Mouse (Mus musculus) hindbrain, embryonic 15.5 days (tissue): ENCODE results near the gene Sco2. TPM values are rescaled to one million over a fixed set of nuclear protein-coding genes. Genes with fewer than 3 reads are reported as not detected.

Experiments
- ATAC-seq: fragments of 200-750 bp; cut with Nextera tagmentation; 2 replicates; pipeline ENCODE4 v1.8.0; 2017; ENCODE audit warnings: low read depth, moderate number of reproducible peaks, moderate TSS enrichment; ENCODE audit not compliant: low FRiP score
- H3K27ac ChIP-seq: fragments of 300-500 bp; sonication (generic); replicated peaks from 2 replicates; pipeline ENCODE4 v1.5.1; 2015; ENCODE audit warnings: mild to moderate bottlenecking, inconsistent platforms
- H3K27me3 ChIP-seq: fragments of 300-500 bp; sonication (generic); 2 replicates; pipeline ENCODE4 v1.6.1; 2015; ENCODE audit warnings: control low read depth, inconsistent platforms
- H3K36me3 ChIP-seq: fragments of 300-500 bp; sonication (generic); 2 replicates; pipeline ENCODE4 v1.6.1; 2015; ENCODE audit warnings: control low read depth, inconsistent platforms
- H3K4me1 ChIP-seq: fragments of 300-500 bp; sonication (generic); replicated peaks from 2 replicates; pipeline ENCODE4 v1.6.1; 2015; ENCODE audit warnings: control low read depth, inconsistent platforms
- H3K4me2 ChIP-seq: fragments of 300-500 bp; sonication (generic); 2 replicates; pipeline ENCODE4 v1.6.1; 2015; ENCODE audit warnings: moderate library complexity, mild to moderate bottlenecking, inconsistent platforms
- H3K4me3 ChIP-seq: fragments of 300-500 bp; sonication (generic); 2 replicates; pipeline ENCODE4 v1.5.1; 2015; ENCODE audit warnings: mild to moderate bottlenecking, inconsistent platforms
- H3K9ac ChIP-seq: fragments of 300-500 bp; sonication (generic); 2 replicates; pipeline ENCODE4 v1.6.1; 2015; ENCODE audit warnings: inconsistent platforms
- H3K9me3 ChIP-seq: fragments of 300-500 bp; sonication (generic); 2 replicates; pipeline ENCODE4 v1.6.1; 2016; ENCODE audit warnings: control low read depth, inconsistent platforms
- WGBS: fragments of 180-500 bp; shearing (Covaris S2); methylation state at CpG from one replicate; pipeline ENCODE4 v1.1.7; 2015; 5-methylcytosine and 5-hydroxymethylcytosine counted together
- polyA plus RNA-seq: library from polyadenylated mRNA; unstranded; fragments of >200 nt; fragmentation: Nextera tagmentation; extraction: Ambion mirVana; gene quantifications from 2 replicates; pipeline ENCODE4 v1.2.1, GENCODE M21; 2015

The Sco2 gene
- polyA plus RNA-seq, 1 experiment from 2014 or later = 17.8 TPM

GRCm38 (mm10) chr15:89384617-89385016 is 11.0 kb upstream of the Sco2 start, which contains the start of gene Klhdc7b:
TSS of gene Klhdc7b (plus strand) at chr15:89384917.
- Histone ChIP-seq H3K4me2 (no peak within 1 kb of the TSS), H3K9ac (no peak within 1 kb of the TSS), H3K9me3 (no peaks in the 10 kb centered on the region), H3K4me1 (0 out of 2 replicates have a peak, but pooled peaks cover under 1% of the 10 kb centered on the region), H3K27me3 (peaks cover 15% of the 10 kb centered on the region), H3K4me3 (no peak within 1 kb of the TSS), H3K36me3 (no peaks in the 10 kb centered on the region), H3K27ac (no peak within 1 kb of the TSS)
- 93% methylated on average over 7 of the region's 7 CpGs for WGBS
- no peak for ATAC-seq

DNA sequence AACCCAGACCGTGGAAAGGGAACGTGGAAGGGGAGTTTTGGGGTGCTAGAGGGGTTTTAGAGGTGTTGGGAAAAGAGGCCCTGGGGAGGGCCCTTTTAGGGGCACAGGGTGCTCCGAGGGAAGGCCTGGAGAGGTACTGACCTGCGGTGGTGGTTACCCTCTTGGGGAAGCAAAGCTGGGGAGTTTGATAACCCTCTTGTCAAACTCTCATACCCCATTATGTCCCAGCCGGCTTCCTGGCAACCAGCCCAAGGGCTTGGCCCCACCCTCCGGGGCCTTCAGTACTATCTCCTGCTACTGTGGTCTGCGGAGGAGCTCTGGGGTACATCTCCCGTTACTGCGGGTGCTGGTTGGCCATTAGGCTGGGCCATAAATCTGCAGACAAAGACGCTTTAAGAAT is 5.8 kb upstream of the Sco2 start:
- peak overlapping the region; percentile 60 for H3K4me2 ChIP-seq
- no peak for ATAC-seq
- peaks cover 19% of the 10 kb centered on the region for H3K4me1 ChIP-seq
- peak overlapping the region; percentile 39 for H3K4me3 ChIP-seq
- WGBS = 9% methylated on average over 10 of the region's 10 CpGs
- no peaks in the 10 kb centered on the region for H3K9me3 ChIP-seq
- H3K27ac ChIP-seq = no peak overlapping the region
- H3K27me3 ChIP-seq = peaks cover 52% of the 10 kb centered on the region
- H3K9ac ChIP-seq = no peak overlapping the region
- no peaks in the 10 kb centered on the region for H3K36me3 ChIP-seq

DNA sequence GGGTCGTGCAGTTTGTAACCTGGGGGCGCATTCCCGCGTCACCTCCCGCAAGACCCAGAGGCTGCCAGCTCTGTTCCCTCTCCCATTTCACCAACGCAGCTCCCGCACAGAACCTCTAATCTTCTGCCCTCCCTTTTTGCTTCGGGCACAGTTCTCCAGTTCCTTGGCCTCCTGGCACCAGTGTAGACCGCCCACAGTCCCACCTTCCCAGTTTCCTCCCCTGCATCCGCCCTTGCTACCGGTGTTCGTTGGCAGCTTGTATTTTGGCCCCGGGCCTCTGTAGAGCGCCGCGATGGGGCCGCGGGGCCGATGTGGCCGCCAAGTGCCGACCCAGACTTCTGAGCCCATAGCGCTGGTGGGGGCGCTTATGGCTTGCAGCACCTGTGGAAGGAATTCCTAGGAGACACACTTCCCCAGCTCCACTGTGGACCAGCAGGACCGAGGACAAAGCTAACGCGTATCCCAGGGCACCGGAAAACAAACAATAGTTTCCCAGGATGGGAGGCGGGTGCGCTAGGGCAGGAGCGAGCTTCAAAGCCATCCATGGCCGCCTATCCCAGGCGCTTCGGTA is 5.3 kb upstream of the Sco2 start, which contains the start of gene Odf3b:
Gene Odf3b (minus strand): TSS at position 452 of the 571 bp plus-strand sequence.
- Histone ChIP-seq H3K4me1 (peaks cover 23% of the 10 kb centered on the region), H3K9ac (peak within 1 kb of the TSS; percentile 32), H3K4me3 (peak within 1 kb of the TSS; percentile 39), H3K4me2 (peak within 1 kb of the TSS; percentile 60), H3K36me3 (no peaks in the 10 kb centered on the region), H3K27me3 (peaks cover 52% of the 10 kb centered on the region), H3K9me3 (no peaks in the 10 kb centered on the region), H3K27ac (no peak within 1 kb of the TSS)
- ATAC-seq = no peak
- under 1% methylated on average over 33 of the region's 33 CpGs for WGBS

GRCm38 (mm10) chr15:89377938-89378828 is 4.5 kb upstream of the Sco2 start:
- Histone ChIP-seq H3K36me3 (no peaks in the 10 kb centered on the region), H3K4me1 (peaks cover 25% of the 10 kb centered on the region), H3K27me3 (peaks cover 52% of the 10 kb centered on the region), H3K27ac (no peak overlapping the region), H3K4me3 (peak overlapping the region; percentile 39), H3K9ac (peak overlapping the region; percentile 32), H3K4me2 (peak overlapping the region; percentile 60), H3K9me3 (no peaks in the 10 kb centered on the region)
- 11% methylated on average over 46 of the region's 46 CpGs for WGBS
- no peak for ATAC-seq

GRCm38 (mm10) chr15:89377362-89377761 is 3.7 kb upstream of the Sco2 start:
- H3K9me3 ChIP-seq = no peaks in the 10 kb centered on the region
- no peak overlapping the region for H3K9ac ChIP-seq
- H3K27ac ChIP-seq = no peak overlapping the region
- H3K27me3 ChIP-seq = peaks cover 52% of the 10 kb centered on the region
- no peaks in the 10 kb centered on the region for H3K36me3 ChIP-seq
- peaks cover 33% of the 10 kb centered on the region for H3K4me1 ChIP-seq
- 0 out of 2 replicates have a peak overlapping the region, but pooled peaks have one; percentile 6 for H3K4me3 ChIP-seq
- peak overlapping the region; percentile 17; the same call in 1 of the 2 replicates for H3K4me2 ChIP-seq
- 13% methylated on average over 18 of the region's 18 CpGs for WGBS
- ATAC-seq = no peak

DNA sequence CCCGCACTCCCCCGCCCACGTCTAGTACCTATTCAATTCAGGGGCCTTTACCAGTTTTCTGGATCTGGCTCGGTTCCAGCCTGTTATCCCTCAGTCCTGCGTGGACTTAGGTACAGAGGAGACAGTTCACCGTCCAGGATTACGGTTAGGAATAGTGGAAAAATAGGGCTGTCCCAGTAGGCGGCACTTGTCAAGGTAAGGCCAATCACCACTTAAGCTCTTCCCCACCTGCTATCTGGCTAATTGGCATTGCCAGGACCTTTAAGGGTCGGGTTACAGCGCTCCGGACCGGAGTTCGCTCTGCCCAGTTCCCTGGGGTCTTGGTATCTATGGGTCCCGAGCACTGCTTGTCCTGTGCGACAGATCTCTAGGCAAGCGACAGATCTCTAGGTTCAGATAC is 3.3 kb upstream of the Sco2 start, which contains the start of gene Tymp:
Gene Tymp (minus strand): TSS at position 83 of the 400 bp plus-strand sequence.
- Histone ChIP-seq H3K9me3 (no peaks in the 10 kb centered on the region), H3K4me3 (0 out of 2 replicates have a peak within 1 kb of the TSS, but pooled peaks have one; percentile 6), H3K27ac (no peak within 1 kb of the TSS), H3K36me3 (peaks cover 3% of the 10 kb centered on the region), H3K9ac (no peak within 1 kb of the TSS), H3K27me3 (peaks cover 52% of the 10 kb centered on the region), H3K4me1 (peaks cover 36% of the 10 kb centered on the region), H3K4me2 (peak within 1 kb of the TSS; percentile 17; the same call in 1 of the 2 replicates)
- WGBS = 23% methylated on average over 16 of the region's 16 CpGs
- ATAC-seq = no peak

- peaks cover 12% of the 10 kb centered on the region for H3K36me3 ChIP-seq
- no peaks in the 10 kb centered on the region for H3K9me3 ChIP-seq
- peaks cover 49% of the 10 kb centered on the region for H3K27me3 ChIP-seq
- H3K27ac ChIP-seq = no peak overlapping the region
- H3K4me3 ChIP-seq = no peak overlapping the region
- ATAC-seq = no peak
- H3K4me1 ChIP-seq = peaks cover 36% of the 10 kb centered on the region
- H3K9ac ChIP-seq = no peak overlapping the region
- 82% methylated on average over 7 of the region's 7 CpGs for whole genome bisulfite sequencing
- no peak overlapping the region for H3K4me2 ChIP-seq
These were observed 2.4 kb upstream of the Sco2 start for GRCm38 (mm10) chr15:89376040-89376439.

DNA sequence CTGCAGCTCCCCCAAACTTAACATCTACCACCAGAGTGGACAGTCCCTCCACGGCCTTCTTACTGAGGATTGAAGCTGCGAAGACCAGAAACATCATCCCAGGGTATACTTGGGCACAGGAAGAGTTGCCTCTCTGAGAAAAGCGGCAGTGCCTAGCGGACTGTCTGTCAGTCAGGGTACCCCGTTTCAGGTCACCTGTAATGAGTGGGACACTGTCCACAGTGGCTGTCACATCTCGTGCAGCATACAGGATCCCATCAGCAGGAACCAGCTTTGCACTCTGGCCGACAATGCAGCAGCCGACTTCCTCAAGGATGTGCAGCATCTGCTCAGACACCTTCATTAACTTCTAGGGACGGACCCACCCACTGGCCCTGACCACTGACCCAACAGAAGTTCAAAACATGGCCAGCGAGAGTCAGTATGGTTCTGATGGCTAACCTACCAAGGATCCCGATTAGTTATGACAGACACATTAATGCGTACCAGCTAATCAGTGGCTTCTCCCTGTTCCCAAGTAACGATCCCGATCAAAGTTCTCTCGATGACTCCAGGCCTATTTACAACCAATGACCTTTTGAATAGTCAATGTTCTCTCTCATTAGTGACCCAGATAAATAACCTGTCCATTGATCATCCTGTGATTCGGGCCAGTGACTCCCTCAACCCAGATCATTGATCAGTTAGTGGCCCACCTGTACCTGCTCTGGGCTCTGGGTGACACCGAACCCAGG is 1.3 kb upstream of the Sco2 start:
- H3K9me3 ChIP-seq = no peaks in the 10 kb centered on the region
- peaks cover 39% of the 10 kb centered on the region for H3K27me3 ChIP-seq
- WGBS = 93% methylated on average over 17 of the region's 17 CpGs
- no peak overlapping the region for H3K9ac ChIP-seq
- no peak for ATAC-seq
- no peak overlapping the region for H3K27ac ChIP-seq
- peak overlapping the region; percentile 92; the same call in 1 of the 2 replicates for H3K4me3 ChIP-seq
- H3K4me1 ChIP-seq = peaks cover 36% of the 10 kb centered on the region
- peak overlapping the region; percentile 91; the same call in 1 of the 2 replicates for H3K4me2 ChIP-seq
- H3K36me3 ChIP-seq = peaks cover 23% of the 10 kb centered on the region

GRCm38 (mm10) chr15:89374340-89374739 is 694 bp upstream of the Sco2 start:
- H3K4me3 ChIP-seq = peak overlapping the region; percentile 92
- 52% methylated on average over 9 of the region's 9 CpGs for WGBS
- peaks cover 33% of the 10 kb centered on the region for H3K4me1 ChIP-seq
- peaks cover 35% of the 10 kb centered on the region for H3K27me3 ChIP-seq
- H3K9ac ChIP-seq = peak overlapping the region; percentile 89
- H3K4me2 ChIP-seq = peak overlapping the region; percentile 91
- H3K9me3 ChIP-seq = no peaks in the 10 kb centered on the region
- H3K27ac ChIP-seq = peak overlapping the region; percentile 97
- peaks cover 29% of the 10 kb centered on the region for H3K36me3 ChIP-seq
- ATAC-seq = 0 out of 2 replicates have a peak, but pooled peaks have one; percentile 6

- Histone ChIP-seq H3K27ac (peak overlapping the region; percentile 97), H3K36me3 (peaks cover 40% of the 10 kb centered on the region), H3K9me3 (no peaks in the 10 kb centered on the region), H3K27me3 (peaks cover 24% of the 10 kb centered on the region), H3K4me1 (peaks cover 22% of the 10 kb centered on the region), H3K9ac (peak overlapping the region; percentile 89), H3K4me3 (peak overlapping the region; percentile 92), H3K4me2 (peak overlapping the region; percentile 91)
- peak; percentile 82 for ATAC-seq
- WGBS = 2% methylated on average over 35 of the region's 35 CpGs
These were observed 452 bp downstream of the Sco2 start for GRCm38 (mm10) chr15:89373027-89373761.

DNA sequence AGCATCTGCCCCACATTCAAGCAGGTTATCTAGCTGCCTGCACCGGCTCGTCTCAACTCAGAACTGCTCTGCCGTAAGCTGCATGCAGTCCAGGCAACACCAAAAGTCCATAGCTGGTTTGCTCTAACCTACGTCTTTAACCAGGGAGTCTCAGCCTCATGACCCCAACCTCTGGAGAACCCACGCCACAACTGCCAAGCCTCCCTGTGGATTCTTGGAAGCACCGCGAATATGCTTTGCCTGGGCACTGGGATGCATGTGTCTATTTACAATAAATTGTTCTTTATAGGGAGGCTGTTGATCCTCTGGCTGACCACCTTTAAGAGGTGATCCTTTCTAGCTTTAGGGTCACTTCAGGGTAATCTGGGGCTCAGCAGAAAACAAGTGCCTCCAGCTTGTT is 1.1 kb downstream of the Sco2 start:
- H3K4me3 ChIP-seq = peak overlapping the region; percentile 92
- 84% methylated on average over 7 of the region's 7 CpGs for WGBS
- peaks cover 17% of the 10 kb centered on the region for H3K27me3 ChIP-seq
- no peaks in the 10 kb centered on the region for H3K9me3 ChIP-seq
- H3K9ac ChIP-seq = 0 out of 2 replicates have a peak overlapping the region, but pooled peaks have one; percentile 89
- no peak for ATAC-seq
- peak overlapping the region; percentile 91 for H3K4me2 ChIP-seq
- peaks cover 19% of the 10 kb centered on the region for H3K4me1 ChIP-seq
- H3K27ac ChIP-seq = no peak overlapping the region
- peaks cover 47% of the 10 kb centered on the region for H3K36me3 ChIP-seq
